Mouse (Mus musculus): ENCODE data around the gene Lypla2. TPM values are rescaled to one million over a fixed set of nuclear protein-coding genes. Genes with fewer than 3 reads are reported as not detected.
A peak's percentile ranks its signal among the peaks of the same experiment; 100 is the strongest.

The Lypla2 gene
- total RNA-seq, 2 experiments from 2014 or later = 57.1 to 57.9 TPM

DNA sequence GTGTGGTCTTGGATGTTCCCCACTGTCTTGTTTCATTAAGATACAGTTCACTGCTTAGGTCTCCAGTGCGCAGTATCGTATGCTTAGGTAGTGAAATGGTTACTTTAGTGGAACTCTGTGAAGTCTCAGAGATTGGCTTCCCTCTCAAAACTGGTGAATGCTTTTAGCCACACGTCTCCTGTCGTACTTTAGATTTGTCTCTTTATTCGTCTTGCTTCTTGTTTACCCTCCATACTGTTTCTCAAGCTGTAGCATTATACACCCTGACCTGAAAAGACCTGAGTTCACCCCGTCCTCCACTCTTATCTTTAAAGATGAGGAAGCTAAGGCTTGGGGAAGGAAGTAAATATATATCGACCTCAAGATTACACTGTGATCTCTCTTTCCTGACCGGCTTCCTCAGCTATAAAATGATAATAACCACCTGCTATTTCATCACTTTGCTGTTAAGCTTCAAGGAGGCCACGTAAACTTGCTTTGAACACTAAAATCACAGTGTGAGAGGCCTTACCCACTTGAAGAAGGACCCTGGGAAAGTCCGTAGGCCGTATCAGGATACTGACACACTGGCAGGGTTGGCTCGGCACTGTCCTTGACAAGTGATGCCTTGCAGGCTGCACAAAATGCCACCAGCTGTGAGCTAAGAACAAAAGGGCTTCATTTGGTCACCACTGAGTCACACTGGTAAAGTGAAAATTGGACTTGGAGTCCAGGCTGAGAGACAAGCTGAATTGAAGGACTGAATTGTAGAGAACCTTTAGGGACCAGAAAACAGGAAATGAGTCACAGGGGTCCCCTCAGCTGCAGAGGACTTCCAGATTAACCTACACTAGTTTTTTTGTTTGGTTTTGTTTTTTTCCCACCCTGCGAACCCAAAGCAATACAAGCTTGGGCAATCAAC is 735 bp upstream of the Lypla2 start:
- DNase-seq = no peak

DNA sequence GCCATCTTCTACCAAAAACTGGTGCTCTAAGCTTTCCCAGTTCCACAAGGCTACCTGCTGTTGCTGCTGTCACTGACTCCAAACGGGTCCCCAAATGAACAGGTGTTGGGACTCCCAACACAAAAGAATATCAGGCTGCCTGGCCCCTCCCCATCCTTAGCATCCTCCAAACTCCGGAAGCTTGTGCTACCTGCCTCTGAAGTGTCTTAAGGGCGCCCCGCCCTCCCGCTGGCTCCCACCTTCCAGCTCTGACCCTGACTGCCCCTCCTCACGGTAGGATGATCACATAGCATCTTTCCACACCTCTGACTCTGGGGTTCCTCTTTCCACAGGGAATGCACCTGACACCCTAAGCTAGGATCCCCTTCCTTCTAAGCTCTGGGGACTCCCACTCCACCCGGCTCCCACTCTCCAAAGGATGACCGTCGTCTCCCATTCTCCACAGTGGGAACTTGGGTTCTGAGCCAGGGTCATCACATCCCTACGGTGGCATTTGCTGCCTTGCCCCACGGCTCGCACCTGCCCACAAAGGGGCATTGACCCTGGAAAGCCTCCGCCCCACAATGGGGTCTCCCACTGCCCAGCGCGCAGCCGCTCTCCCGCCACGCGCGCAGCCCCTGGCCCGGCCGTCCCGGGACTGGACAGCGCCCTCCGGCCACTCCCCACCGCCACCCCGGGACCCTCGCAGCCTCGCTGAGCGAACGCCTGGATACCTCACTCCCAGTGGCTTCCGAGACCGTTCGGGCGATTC is 446 bp downstream of the Lypla2 start:
- DNase-seq = no peak

DNA sequence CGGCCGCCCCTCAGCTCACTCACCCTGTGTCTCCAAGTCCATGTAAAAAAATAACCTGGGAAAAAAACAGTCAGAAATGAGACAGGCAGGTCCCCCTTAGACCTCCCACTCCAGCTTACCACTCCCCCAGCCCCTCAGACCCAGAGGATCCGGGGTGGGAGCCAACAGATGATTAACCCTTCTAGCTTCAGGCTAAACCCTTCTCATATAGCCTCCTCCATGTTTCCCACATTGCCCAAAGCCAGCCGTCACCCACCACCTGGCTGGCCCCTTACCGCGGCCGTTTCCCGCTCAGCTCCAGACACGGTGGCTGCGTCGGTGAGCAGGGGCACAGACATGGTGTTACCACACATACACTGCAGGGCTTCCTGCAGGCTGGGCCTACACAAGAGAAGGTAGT is 1.8 kb downstream of the Lypla2 start:
- no peak for DNase-seq

DNA sequence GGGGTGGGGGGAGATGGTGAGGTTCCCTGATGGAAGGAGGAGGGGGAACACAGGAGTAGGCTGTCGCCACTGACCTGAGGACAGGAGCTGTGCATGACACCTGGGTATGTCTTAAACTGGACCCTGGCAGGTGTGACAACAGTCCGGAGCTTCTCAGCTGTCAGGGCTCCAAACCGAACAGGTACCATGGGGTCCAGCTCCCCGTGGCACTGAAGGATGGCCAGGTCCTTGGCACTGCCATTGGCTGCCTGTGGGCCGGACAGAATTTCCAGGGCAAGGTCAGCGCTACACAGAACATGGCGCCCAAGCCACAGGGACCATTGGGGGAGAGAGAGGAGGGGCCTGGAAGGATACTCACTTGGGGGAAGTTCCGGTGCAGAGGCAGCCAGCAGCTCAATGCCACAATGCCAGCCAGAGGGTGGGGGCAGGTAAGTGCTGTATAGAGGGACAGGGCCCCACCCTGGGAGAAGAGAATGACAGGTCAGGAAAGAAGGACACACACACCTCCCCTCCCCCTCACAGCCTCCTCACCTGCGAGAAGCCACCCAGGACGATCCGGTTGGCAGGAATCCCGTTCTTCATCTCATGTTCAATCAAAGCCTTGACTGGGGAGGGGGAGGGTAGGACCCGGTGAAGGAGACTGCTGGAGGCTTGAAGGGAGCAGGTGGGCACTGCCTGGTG is 3.2 kb downstream of the Lypla2 start:
- DNase-seq = no peak

DNA sequence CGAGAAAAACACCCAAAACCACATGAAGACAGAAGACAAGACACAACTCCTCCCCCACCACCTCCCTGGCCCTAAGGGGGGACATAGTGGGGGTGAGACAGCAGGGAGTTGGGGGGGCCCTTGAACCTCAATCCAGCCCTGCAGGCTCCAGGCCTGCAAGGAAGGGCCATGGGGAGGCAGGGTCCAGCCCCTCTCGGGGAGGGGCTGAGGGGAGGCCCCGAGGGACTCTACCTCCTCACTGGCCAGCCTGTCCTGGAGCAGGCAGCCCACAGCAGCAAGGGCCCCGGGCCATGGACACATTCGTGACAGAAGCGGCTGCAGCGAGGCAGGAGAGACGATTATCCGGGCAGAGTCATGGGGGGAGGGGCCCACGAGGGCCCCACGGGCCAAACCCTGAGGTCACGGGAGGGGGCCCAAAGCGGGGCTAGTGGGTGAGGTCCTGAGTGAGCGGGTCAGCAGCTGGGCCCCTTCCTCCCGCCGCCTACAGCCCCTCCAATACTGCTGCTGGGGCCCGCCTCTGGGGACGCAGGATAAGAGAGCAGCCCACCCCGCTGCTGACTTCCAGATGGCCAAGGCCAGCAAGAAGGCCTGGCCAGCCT is 4.1 kb downstream of the Lypla2 start:
- no peak for DNase-seq

DNA sequence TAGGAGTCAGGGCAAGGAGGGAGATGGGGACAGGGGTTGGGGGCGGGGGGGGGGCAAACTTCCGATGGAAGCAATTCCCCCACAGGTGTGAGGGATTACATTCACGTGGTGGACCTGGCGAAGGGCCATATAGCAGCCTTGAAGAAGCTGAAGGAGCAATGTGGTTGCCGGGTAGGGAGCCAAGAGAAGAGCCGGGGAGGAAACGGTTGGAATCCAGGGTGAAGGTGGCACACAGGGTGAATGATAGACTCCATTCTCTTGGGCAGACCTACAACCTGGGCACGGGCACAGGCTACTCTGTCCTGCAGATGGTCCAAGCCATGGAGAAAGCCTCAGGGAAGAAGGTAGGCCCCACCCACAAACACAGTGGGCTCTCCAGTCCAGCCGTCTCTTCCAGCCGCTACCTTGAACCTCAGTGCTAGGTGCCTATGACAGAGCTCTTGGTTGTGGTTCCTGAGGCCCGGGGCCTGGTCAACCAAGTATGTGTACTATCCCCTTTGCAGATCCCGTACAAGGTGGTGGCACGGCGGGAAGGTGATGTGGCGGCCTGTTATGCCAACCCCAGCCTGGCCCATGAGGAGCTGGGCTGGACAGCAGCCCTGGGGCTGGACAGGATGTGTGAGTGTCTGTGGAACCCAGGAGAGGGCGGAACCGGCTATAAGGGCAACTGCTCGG is 5.2 kb downstream of the Lypla2 start:
- DNase-seq = no peak

DNA sequence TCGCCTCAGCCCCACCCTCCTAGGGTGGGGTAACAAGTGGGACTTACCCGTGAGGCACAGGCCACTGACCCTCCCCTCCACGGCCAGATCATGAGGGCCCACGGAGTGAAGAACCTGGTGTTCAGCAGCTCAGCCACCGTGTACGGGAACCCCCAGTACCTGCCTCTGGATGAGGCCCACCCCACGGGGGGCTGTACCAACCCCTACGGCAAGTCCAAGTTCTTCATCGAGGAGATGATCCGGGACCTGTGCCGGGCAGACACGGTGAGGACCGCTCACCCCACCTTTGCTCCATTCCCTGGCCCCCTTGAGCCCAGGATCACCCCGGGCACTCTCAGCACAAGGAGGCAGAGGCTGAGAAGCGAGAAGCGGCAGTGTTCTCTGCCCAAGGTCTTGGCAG is 6.1 kb downstream of the Lypla2 start:
- no peak for DNase-seq

DNA sequence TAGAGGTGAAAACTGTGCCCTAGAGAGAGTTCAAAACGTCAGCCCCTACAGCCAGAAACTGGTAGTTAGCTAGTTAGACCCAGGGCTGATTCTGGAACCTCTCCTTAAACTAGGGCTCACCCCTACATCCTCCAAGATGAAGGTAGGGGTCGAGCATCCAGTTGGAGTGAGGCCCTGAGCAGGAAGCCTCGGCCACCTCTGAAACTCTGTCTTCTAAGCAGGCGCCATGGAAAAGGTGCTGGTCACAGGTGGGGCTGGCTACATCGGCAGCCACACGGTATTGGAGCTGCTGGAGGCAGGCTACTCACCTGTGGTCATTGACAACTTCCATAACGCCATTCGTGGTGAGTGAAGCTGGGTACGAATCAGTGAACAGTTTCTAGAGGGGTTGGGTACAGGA is 7.3 kb downstream of the Lypla2 start:
- no peak for DNase-seq

DNA sequence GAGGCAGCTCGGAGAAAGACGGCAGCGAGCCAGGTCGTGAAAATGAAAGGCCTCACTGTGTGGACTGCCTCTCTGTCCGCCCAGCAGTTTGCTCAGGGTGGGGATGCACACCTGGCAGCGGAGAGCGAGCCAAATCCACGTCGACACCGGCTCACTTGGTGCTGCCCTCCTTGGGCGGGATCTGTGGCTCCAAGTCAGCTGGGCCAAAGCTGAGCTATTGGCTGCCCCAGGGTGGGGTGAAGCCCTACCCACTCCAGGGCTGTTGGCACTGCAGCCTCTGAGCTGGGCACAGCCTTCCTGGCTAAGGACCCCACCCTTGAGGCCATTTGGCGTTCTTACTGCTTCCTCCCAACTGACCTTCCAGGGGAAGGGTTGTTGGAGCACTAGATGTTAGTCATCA is 8.0 kb downstream of the Lypla2 start:
- peak; percentile 82 for DNase-seq

DNA sequence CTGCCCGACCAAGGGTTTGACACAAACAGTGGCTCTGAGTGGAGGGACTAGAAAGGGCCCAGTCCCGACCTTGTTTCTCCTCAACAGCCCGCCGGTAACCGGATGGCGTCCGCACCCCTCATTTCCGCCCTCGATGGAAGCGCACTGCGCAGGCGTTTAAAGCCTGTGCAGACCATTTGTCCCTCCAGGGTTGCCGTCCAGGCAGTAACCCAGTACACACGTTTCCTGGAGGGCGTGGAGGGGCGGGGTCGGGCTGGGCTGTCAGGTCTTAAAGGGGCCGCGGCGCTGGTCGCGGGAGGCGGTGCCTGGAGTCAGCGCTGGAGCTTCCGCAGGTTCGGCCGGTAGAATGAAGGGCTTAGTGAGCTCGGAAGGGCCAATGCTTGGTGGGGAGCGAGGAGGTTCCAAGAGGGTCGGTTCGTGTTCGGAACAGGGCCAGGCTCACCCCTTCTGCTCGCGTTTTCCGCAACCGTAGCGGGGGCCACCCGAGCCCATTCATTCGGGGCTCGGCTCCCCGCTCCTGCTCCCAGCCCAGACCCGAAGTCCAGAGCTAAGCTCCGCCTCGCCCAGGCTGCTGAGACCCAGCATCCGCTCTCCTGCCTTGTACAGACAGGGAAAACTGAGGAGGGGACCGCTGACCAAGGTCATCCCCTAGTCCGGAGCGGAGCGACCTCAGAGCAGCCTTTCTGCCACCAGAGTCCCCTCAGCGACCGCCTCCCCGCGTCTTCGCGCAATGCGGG is 8.8 kb downstream of the Lypla2 start, which contains the start of gene Gale:
TSS of gene Gale (plus strand) at position 271 of the 737 bp plus-strand sequence.
- peak; percentile 98 for DNase-seq

DNA sequence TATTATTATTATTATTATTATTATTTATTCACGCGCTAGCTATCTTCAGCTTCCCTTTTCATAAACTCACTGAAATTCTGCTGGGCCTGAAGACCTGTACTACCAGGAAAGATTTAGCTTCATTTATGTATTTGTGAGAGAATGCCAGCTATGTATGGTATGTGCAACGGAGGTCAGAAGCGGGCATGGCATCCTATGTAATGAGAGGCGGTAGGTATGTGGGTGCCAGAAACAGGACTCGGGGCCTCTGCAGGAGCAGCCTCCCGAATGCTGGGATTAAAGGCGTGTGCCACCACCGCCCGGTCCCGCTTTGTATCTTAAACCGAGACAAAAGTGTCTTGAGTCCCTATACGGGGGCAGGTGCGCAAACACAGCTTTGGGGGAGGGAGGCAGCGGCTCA is 9.5 kb downstream of the Lypla2 start:
- DNase-seq = no peak

DNA sequence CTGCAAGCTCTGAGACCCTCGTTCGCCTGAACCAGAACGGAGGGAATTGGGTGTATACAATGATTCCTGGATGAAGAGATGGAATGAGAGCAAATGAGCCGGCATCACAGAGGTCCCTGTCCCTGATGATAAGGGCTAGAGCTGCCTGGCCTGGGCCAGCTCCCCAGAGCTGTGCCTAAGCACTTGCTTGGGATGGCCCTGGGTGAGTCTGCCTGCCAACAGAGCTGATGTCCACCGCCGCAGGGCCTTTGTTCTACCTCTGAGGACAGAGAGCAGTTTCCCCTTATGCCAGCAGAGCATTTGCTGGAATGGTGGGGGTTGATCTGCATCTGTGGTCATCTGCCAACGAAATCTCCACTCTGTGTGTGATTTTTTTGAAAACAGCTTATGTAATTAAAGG is 10.2 kb downstream of the Lypla2 start:
- no peak for DNase-seq

DNA sequence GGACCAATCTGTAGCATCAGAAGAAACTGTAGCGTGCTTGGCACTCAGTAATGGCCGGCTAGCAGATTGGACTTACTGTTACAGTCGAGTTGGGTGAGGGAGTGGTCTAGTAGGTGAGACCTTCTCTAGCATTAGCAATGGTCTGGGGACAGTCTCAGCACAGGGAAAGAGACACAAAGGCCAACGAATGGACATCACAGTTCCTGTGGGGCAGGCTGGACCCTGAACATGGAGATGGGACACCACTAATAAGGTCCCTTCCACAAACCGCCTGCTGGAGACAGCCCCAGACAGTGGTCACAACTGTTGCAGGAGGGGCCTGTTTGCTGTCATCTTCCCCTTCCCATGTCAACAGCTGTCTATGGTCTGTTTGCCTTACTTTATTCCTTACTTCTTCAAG is 10.7 kb downstream of the Lypla2 start:
- no peak for DNase-seq

DNA sequence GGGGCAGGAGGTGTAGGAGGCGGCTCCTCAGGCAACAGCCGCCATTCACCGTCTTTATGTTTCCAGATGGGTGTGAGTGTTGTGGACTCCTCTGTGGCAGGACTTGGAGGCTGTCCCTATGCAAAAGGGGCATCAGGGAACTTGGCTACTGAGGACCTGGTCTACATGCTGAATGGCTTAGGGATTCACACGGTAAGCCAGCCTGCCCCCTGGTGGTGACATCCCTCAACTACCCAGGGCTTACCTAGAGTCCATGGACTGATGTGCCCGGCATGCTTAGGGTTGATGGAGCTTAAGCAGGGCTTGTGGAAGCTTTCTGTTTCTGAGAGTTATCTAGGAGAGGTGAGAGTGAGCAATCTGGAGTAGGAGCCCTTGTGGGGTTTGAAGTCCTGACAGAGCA is 11.7 kb downstream of the Lypla2 start:
- peak; percentile 89 for DNase-seq

DNA sequence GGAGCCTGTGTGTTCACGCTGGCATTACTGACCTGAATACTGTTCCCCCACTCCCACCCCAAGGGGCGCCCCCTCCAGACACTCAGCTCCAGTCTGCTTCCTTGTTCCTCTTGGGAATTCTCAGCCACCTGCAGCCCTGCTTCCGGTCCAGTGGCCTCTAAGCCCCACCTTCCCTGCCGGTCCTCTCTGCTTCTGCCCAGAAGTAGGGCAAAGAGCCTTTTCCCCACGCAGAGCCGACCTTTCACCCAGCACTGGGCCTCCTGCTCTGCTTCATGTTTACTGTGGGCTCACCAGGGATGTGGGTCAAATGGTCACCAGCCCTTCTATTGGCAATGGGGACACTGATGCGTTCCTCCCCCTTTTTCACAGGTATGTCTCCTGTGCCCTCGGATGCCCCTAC is 14.1 kb downstream of the Lypla2 start:
- peak; percentile 73 for DNase-seq

DNA sequence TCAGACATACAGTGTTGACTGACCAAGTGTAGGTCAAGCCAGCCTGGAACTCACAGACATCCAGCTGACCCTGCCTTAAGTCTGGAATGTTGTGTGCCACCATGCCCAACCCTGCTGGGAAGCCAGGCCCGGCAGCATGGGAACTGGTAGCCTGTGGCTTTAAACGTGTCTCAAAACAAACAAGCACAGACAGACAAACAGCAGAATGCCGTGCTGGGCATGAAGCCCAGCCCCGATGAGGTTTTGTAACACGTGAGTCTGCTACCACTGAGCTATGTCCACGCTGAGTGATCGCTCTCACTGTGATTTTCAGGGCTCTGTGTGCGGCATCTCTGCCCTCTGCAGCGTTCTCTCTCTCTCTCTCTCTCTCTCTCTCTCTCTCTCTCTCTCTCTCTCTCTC is 16.5 kb downstream of the Lypla2 start:
- no peak for DNase-seq

DNA sequence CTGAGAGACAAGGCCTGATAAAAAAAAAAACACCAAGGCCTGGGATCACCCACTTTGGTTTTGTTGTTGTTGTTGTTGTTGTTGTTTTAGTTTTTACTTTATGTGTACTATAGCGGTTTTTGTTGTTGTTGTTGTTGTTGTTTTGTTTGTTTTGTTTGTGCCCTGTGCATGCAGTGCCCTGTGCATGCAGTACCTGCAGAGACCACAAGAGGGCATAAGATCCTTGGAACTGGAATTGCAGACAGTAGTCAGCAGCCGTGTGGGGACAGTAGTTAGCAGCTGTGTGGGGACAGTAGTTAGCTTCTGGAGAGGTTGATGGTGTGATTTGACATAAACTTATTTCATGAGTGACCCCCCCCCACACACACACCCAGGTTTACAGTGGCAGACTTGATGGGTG is 18.2 kb downstream of the Lypla2 start:
- DNase-seq = peak; percentile 85

DNA sequence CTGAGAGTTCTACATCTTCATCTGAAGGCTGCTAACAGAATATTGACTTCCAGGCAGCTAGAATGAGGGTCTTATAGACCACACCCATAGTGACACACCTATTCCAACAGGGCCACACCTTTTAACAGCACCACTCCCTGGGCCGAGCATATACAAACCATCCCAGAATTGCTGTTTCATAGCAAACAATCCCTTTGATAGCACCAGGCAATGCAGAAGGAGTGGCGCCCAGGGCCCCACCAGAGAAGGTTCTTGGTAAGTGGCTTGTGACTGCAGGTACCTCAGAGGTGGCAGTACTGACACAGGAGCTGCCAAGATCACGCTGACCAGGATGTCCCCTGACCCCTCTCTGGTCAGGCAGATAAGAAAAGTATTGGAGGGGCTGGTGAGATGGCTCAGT is 19.2 kb downstream of the Lypla2 start:
- no peak for DNase-seq

DNA sequence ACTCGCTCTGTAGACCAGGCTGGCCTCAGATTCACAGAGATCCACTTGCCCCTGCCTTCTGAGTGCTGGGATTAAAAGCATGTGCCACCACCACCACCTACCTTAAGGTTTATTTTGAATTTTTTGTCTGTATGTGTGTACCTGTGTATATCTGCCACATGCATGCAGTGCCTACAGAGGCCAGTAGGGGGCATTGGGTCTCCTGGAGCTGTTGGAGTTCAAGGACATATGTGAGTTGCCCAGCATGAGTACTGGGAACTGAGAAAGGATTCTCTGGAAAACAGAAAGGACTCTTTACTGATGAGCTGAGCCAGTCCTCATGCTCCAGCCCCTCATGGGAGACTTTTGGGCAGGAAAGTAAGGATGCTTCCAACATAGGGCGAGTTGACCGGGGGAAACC is 20.9 kb downstream of the Lypla2 start:
- DNase-seq = no peak

DNA sequence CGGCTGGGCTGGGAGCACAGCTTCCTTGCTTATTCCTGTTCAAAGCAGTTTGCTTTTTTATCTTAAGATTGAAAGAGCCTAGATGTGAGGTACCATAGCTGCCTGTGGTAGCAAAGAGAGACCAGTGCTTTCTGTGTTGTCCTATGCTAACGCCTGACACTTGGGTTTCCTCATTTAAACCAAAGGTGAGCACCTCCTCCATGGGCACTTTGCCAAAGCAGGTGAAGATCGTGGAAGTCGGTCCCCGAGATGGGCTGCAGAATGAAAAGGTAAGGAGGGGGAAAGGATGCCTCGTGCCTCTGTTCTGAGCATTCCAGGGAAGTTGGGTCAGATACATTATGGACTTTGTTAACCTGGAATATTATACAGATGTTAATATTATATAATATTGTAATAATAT is 22.1 kb downstream of the Lypla2 start:
- no peak for DNase-seq

DNA sequence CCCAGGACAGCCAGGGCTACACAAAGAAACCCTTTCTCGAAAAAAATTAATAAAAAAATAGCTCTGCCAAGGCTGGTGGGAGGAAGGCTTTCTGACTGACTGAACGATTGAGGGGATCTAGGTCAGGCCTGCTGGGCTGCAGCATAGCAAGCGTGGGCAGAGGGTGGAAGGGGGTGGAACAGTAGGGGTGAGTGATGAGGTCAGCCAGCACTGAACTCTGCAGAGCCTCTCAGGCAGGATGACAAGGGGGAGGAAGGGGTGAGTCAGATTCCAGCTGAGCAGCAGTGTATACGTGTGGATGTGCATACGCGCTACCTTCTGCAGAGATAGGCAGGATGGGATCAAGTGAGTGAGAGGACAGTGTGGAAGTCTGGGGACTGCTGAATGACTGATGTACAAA is 22.5 kb downstream of the Lypla2 start:
- no peak for DNase-seq

Data from adrenal gland, postnatal 10 days (tissue).